Mouse (Mus musculus): ENCODE measurements around the gene Xrn2. TPM values are rescaled to one million over a fixed set of nuclear protein-coding genes. Genes with fewer than 3 reads are reported as not detected.
"Not testable (repeated sequence)": the region's sequence is repeated elsewhere in the genome, so short reads cannot be mapped to it uniquely, and the experiment has no call there.

Xrn2 gene
- polyA plus RNA-seq, 1 experiment from 2014 or later: 24.3 TPM

- no peaks in the 10 kb centered on the region for H3K27me3 ChIP-seq
- 0 out of 2 replicates have a peak, but pooled peaks cover 6% of the 10 kb centered on the region for H3K36me3 ChIP-seq (replicated peaks)
- no peak for ATAC-seq (ENCODE audit: insufficient read depth)
- no peaks in the 10 kb centered on the region for H3K9me3 ChIP-seq (replicated peaks)
- peak overlapping the region; percentile 95 for H3K4me2 ChIP-seq
- H3K4me3 ChIP-seq (replicated peaks): peak overlapping the region; percentile 80
- peak overlapping the region; percentile 79 for H3K9ac ChIP-seq
- H3K4me1 ChIP-seq (replicated peaks): peaks cover 36% of the 10 kb centered on the region
- peak overlapping the region; percentile 92 for H3K27ac ChIP-seq (replicated peaks)
- WGBS (ENCODE audit: insufficient replicate concordance): 24% methylated on average over 3 of the region's 3 CpGs
Measured at GRCm38 (mm10) chr2:147011474-147012140, 1.2 kb upstream of the Xrn2 start.

GRCm38 (mm10) chr2:147012141-147012622 is 614 bp upstream of the Xrn2 start:
- Histone ChIP-seq H3K9me3 (replicated peaks) (no peaks in the 10 kb centered on the region), H3K4me2 (peak overlapping the region; percentile 95), H3K4me3 (replicated peaks) (peak overlapping the region; percentile 80), H3K36me3 (replicated peaks) (0 out of 2 replicates have a peak, but pooled peaks cover 6% of the 10 kb centered on the region), H3K9ac (peak overlapping the region; percentile 79), H3K4me1 (replicated peaks) (peaks cover 38% of the 10 kb centered on the region), H3K27me3 (no peaks in the 10 kb centered on the region), H3K27ac (replicated peaks) (peak overlapping the region; percentile 92)
- ATAC-seq (ENCODE audit: insufficient read depth): no peak
- WGBS (ENCODE audit: insufficient replicate concordance): 18% methylated on average over 7 of the region's 7 CpGs

GRCm38 (mm10) chr2:147013194-147013969 is 586 bp downstream of the Xrn2 start:
- Histone ChIP-seq H3K27ac (replicated peaks) (peak overlapping the region; percentile 92), H3K4me1 (replicated peaks) (peaks cover 38% of the 10 kb centered on the region), H3K36me3 (replicated peaks) (0 out of 2 replicates have a peak, but pooled peaks cover 6% of the 10 kb centered on the region), H3K4me3 (replicated peaks) (peak overlapping the region; percentile 80), H3K4me2 (peak overlapping the region; percentile 95), H3K27me3 (no peaks in the 10 kb centered on the region), H3K9me3 (replicated peaks) (no peaks in the 10 kb centered on the region), H3K9ac (peak overlapping the region; percentile 79)
- peak; percentile 75 for ATAC-seq (ENCODE audit: insufficient read depth)
- WGBS (ENCODE audit: insufficient replicate concordance): under 1% methylated on average over 59 of the region's 59 CpGs

GRCm38 (mm10) chr2:147014101-147014886 is 1.5 kb downstream of the Xrn2 start:
- no peak for ATAC-seq (ENCODE audit: insufficient read depth)
- peak overlapping the region; percentile 79 for H3K9ac ChIP-seq
- peaks cover 38% of the 10 kb centered on the region for H3K4me1 ChIP-seq (replicated peaks)
- H3K4me3 ChIP-seq (replicated peaks): peak overlapping the region; percentile 80
- peak overlapping the region; percentile 92 for H3K27ac ChIP-seq (replicated peaks)
- H3K4me2 ChIP-seq: peak overlapping the region; percentile 95
- no peaks in the 10 kb centered on the region for H3K9me3 ChIP-seq (replicated peaks)
- H3K36me3 ChIP-seq (replicated peaks): 0 out of 2 replicates have a peak, but pooled peaks cover 6% of the 10 kb centered on the region
- H3K27me3 ChIP-seq: no peaks in the 10 kb centered on the region
- WGBS (ENCODE audit: insufficient replicate concordance): 16% methylated on average over 15 of the region's 15 CpGs

GRCm38 (mm10) chr2:147022041-147022440 is 9.2 kb downstream of the Xrn2 start:
- ATAC-seq (ENCODE audit: insufficient read depth); H3K27ac ChIP-seq (replicated peaks); H3K9ac ChIP-seq; H3K36me3 ChIP-seq (replicated peaks); H3K4me3 ChIP-seq (replicated peaks); H3K9me3 ChIP-seq (replicated peaks); H3K4me2 ChIP-seq; H3K4me1 ChIP-seq (replicated peaks); H3K27me3 ChIP-seq: not testable (repeated sequence)
- 72% methylated on average over 1 of the region's 1 CpGs for WGBS (ENCODE audit: insufficient replicate concordance)

- WGBS (ENCODE audit: insufficient replicate concordance): 89% methylated on average over 5 of the region's 5 CpGs
- Histone ChIP-seq H3K9me3 (replicated peaks) (no peaks in the 10 kb centered on the region), H3K36me3 (replicated peaks) (peaks cover 12% of the 10 kb centered on the region), H3K4me1 (replicated peaks) (no peaks in the 10 kb centered on the region), H3K27ac (replicated peaks) (no peak overlapping the region), H3K27me3 (no peaks in the 10 kb centered on the region), H3K9ac (no peak overlapping the region), H3K4me3 (replicated peaks) (no peak overlapping the region), H3K4me2 (no peak overlapping the region)
- no peak for ATAC-seq (ENCODE audit: insufficient read depth)
Measured at GRCm38 (mm10) chr2:147023067-147023466, 10.3 kb downstream of the Xrn2 start.

- no peak overlapping the region for H3K4me2 ChIP-seq
- H3K27me3 ChIP-seq: no peaks in the 10 kb centered on the region
- H3K27ac ChIP-seq (replicated peaks): no peak overlapping the region
- H3K36me3 ChIP-seq (replicated peaks): peaks cover 13% of the 10 kb centered on the region
- no peak overlapping the region for H3K9ac ChIP-seq
- H3K9me3 ChIP-seq (replicated peaks): no peaks in the 10 kb centered on the region
- ATAC-seq (ENCODE audit: insufficient read depth): no peak
- no peaks in the 10 kb centered on the region for H3K4me1 ChIP-seq (replicated peaks)
- WGBS (ENCODE audit: insufficient replicate concordance): 43% methylated on average over 4 of the region's 4 CpGs
- H3K4me3 ChIP-seq (replicated peaks): no peak overlapping the region
Measured at GRCm38 (mm10) chr2:147023560-147023959, 10.8 kb downstream of the Xrn2 start.

GRCm38 (mm10) chr2:147033065-147033464 is 20.3 kb downstream of the Xrn2 start:
- no peak for ATAC-seq (ENCODE audit: insufficient read depth)
- no peak overlapping the region for H3K9ac ChIP-seq
- no peak overlapping the region for H3K4me2 ChIP-seq
- H3K4me3 ChIP-seq (replicated peaks): no peak overlapping the region
- H3K4me1 ChIP-seq (replicated peaks): no peaks in the 10 kb centered on the region
- H3K9me3 ChIP-seq (replicated peaks): no peaks in the 10 kb centered on the region
- no peaks in the 10 kb centered on the region for H3K27me3 ChIP-seq
- H3K27ac ChIP-seq (replicated peaks): no peak overlapping the region
- 62% methylated on average over 2 of the region's 2 CpGs for WGBS (ENCODE audit: insufficient replicate concordance)
- H3K36me3 ChIP-seq (replicated peaks): peaks cover 43% of the 10 kb centered on the region

GRCm38 (mm10) chr2:147035864-147036263 is 23.1 kb downstream of the Xrn2 start:
- no peak for ATAC-seq (ENCODE audit: insufficient read depth)
- Histone ChIP-seq H3K4me1 (replicated peaks) (no peaks in the 10 kb centered on the region), H3K27me3 (no peaks in the 10 kb centered on the region), H3K27ac (replicated peaks) (no peak overlapping the region), H3K4me3 (replicated peaks) (no peak overlapping the region), H3K4me2 (no peak overlapping the region), H3K9me3 (replicated peaks) (no peaks in the 10 kb centered on the region), H3K36me3 (replicated peaks) (peaks cover 43% of the 10 kb centered on the region), H3K9ac (no peak overlapping the region)
- WGBS (ENCODE audit: insufficient replicate concordance): 83% methylated on average over 2 of the region's 2 CpGs

- H3K9me3 ChIP-seq (replicated peaks): no peaks in the 10 kb centered on the region
- peaks cover 45% of the 10 kb centered on the region for H3K36me3 ChIP-seq (replicated peaks)
Measured at GRCm38 (mm10) chr2:147047051-147047450, 34.3 kb downstream of the Xrn2 start.

More at GRCm38 (mm10) chr2:147047051-147047450, 34.3 kb downstream of the Xrn2 start:
- Histone ChIP-seq H3K4me1 (replicated peaks) (no peaks in the 10 kb centered on the region), H3K9ac (no peak overlapping the region), H3K4me2 (no peak overlapping the region), H3K27ac (replicated peaks) (no peak overlapping the region), H3K27me3 (no peaks in the 10 kb centered on the region), H3K4me3 (replicated peaks) (no peak overlapping the region)
- WGBS (ENCODE audit: insufficient replicate concordance): 83% methylated on average over 3 of the region's 3 CpGs
- ATAC-seq (ENCODE audit: insufficient read depth): no peak
